Mouse (Mus musculus) E14TG2a.4 (cell line): ENCODE results near the gene Efemp1.

Source experiments
- CTCF ChIP-seq: conservative IDR thresholded peaks from 2 replicates; pipeline ENCODE4 v1.5.1; 2014; ENCODE audit warnings: low read length
- NANOG ChIP-seq: IDR thresholded peaks from 2 replicates; pipeline ENCODE4 v1.6.1; 2014; ENCODE audit warnings: borderline replicate concordance, low read length, mixed read lengths
- POU5F1 ChIP-seq: IDR thresholded peaks from 2 replicates; pipeline ENCODE4 v1.6.1; 2014; ENCODE audit warnings: low read length, borderline replicate concordance

- no peak for TF ChIP-seq CTCF
- TF ChIP-seq NANOG, result no peak
- no peak for TF ChIP-seq POU5F1
Observed at GRCm38 (mm10) chr11:28906288-28906687, 53.3 kb downstream of the Efemp1 start.
